Mouse (Mus musculus) MEL (cell line): ENCODE measurements at regions not wholly inside any gene's neighbourhood (a gene's known extent, or its start where the extent isn't known, plus 50 kb on each side); places are given as distances from the start of the nearest gene placed in this dataset.

ENCODE experiments used
- BHLHE40 ChIP-seq: IDR thresholded peaks from 2 replicates; pipeline ENCODE4 v1.6.1; 2012; ENCODE audit warnings: low read depth, mild to moderate bottlenecking, inconsistent platforms, low read length, improper control_type of control experiment, borderline replicate concordance
- CTCF ChIP-seq, 3 experiments: IDR thresholded peaks in 2 of 3; conservative IDR thresholded peaks in 1 of 3; 2 replicates each; pipeline ENCODE4 v1.5.1; 2011 to 2012; ENCODE audit warnings: low read length in 3 of 3, low read depth in 2 of 3, mild to moderate bottlenecking in 2 of 3, improper control_type of control experiment in 1 of 3, inconsistent platforms in 1 of 3, mixed read lengths in 1 of 3, moderate library complexity in 1 of 3; ENCODE audit not compliant: control insufficient read depth in 1 of 3, insufficient read depth in 1 of 3, poor library complexity in 1 of 3, severe bottlenecking in 1 of 3
- GATA1 ChIP-seq: IDR thresholded peaks from 2 replicates; pipeline ENCODE4 v1.6.1; 2011; ENCODE audit warnings: low read depth, low read length, improper control_type of control experiment
- MAZ ChIP-seq: IDR thresholded peaks from 2 replicates; pipeline ENCODE4 v1.6.1; 2012; ENCODE audit warnings: low read depth, mild to moderate bottlenecking, inconsistent platforms, low read length, improper control_type of control experiment
- POLR2A ChIP-seq, 2 experiments: IDR thresholded peaks; 2 replicates each; pipeline ENCODE4 v1.6.1; 2011 to 2012; ENCODE audit warnings: low read length in 2 of 2, mild to moderate bottlenecking in 2 of 2, control low read depth in 1 of 2, improper control_type of control experiment in 1 of 2, low read depth in 1 of 2, moderate library complexity in 1 of 2; ENCODE audit not compliant: control insufficient read depth in 1 of 2, insufficient read depth in 1 of 2, poor library complexity in 1 of 2
- SMC3 ChIP-seq: IDR thresholded peaks from 2 replicates; pipeline ENCODE4 v1.6.1; 2011; ENCODE audit warnings: low read depth, low read length, improper control_type of control experiment
- TBP ChIP-seq: IDR thresholded peaks from 2 replicates; pipeline ENCODE4 v1.8.0; 2011; ENCODE audit warnings: low read depth, low read length, improper control_type of control experiment

GRCm38 (mm10) chr15:61541643-61542042, 618.8 kb upstream of the A1bg start:
- no peak for TF ChIP-seq CTCF (IDR thresholded peaks at IDR 0.05 in 2 of 3, conservative IDR thresholded peaks at IDR 0.05 in 1 of 3; ENCODE audit: control insufficient read depth in 1 of 3, insufficient read depth in 1 of 3, low read depth in 2 of 3, low read length in 3 of 3, poor library complexity in 1 of 3, severe bottlenecking in 1 of 3)
- no peak for TF ChIP-seq SMC3
- TF ChIP-seq TBP = no peak
- no peak for TF ChIP-seq GATA1
- TF ChIP-seq MAZ = no peak
- no peak for TF ChIP-seq BHLHE40
- no peak for TF ChIP-seq POLR2A (IDR thresholded peaks at IDR 0.05; ENCODE audit: control insufficient read depth in 1 of 2, insufficient read depth in 1 of 2, low read depth in 1 of 2, low read length in 2 of 2, poor library complexity in 1 of 2)
